Mouse (Mus musculus): Measurements from ENCODE around the gene Ttc9c. TPM values are rescaled to one million over a fixed set of nuclear protein-coding genes. Genes with fewer than 3 reads are reported as not detected.
"Not testable (repeated sequence)": the region's sequence is repeated elsewhere in the genome, so short reads cannot be mapped to it uniquely, and the experiment has no call there.

Ttc9c gene
- 29.0 and 31.0 TPM in 2 replicates for total RNA-seq (2015)
- total RNA-seq (2017) = 65.6 and 73.3 TPM in 2 replicates

DNA sequence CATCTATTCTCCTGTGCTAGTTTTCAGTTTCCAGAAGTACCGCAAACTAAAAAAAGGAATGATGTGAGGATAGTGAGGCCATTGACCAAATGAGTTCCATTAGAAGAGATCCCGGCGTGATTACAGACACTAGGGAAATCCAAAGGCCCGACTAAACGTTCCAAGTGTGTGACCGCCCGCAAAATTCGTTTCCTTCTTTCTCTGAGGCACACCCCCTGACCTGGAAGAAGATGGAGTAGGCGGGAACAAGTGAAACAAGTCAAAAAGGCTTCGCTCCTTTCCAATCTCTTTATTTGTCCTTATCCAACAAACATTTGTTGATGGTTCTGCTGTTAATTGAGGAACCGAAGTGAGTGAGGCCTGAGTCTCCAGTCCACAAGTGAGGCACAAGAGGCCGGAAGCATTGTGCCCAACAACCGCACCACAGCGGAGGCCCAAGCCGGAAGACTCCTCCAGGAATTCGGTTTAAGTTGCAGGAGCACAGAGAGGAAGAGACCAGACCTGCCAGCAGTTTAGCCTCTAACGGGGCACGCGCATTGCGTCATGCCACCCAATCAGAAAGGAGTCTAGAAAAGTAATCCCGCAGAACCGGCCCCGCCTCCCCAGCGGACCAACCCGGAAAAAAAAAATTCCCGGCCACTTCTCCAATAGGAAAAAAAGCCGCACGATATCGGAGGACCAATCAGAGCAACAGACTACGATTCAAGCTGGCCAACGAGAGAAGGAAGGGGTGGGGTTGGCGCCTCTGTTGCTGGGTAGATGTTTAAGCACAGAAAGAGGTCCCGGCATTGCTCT is at the start of gene Ttc9c:
TSS of gene Ttc9c (minus strand) at position 533 of the 795 bp plus-strand sequence.
- peak; percentile 75 for ATAC-seq (replicated peaks; ENCODE audit: poor library complexity)

DNA sequence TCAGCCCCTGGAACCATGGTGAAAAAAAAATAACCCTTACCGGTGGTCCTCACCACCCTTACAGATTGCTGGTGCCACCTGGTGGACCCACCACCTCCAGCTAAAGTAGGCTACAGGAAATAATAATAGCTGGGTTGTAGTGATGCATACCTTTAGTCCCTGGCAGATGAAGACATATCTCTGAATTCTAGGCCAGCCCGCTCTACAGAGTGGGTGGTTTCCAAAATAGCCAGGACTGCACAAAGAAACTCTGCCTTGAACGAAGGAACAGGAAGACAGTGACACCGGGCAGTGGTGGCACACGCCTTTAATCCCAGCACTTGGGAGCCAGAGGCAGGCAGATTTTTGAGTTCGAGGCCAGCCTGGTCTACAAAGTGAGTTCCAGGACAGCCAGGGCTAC is 45.1 kb upstream of the Ttc9c start:
- no peak for ATAC-seq (replicated peaks; ENCODE audit: poor library complexity)

DNA sequence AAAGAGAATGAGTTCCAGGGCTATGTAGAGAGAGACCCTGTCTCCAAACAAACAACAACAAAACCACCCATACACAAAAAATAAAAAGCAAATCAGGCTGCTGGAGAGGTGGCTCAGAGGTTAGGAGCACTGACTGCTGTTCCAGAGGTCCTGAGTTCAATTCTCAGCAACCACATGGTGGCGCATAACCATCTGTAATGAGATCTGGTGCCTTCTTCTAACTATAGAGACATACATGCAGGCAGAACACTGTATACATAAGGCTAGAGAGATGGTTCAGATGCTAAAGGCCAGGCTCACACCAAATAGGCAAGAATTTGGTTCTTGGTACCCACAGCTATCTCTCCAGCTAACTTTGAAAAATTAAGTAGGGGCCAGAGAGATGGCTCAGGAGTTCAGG is 39.9 kb upstream of the Ttc9c start:
- no peak for ATAC-seq (replicated peaks; ENCODE audit: poor library complexity)

DNA sequence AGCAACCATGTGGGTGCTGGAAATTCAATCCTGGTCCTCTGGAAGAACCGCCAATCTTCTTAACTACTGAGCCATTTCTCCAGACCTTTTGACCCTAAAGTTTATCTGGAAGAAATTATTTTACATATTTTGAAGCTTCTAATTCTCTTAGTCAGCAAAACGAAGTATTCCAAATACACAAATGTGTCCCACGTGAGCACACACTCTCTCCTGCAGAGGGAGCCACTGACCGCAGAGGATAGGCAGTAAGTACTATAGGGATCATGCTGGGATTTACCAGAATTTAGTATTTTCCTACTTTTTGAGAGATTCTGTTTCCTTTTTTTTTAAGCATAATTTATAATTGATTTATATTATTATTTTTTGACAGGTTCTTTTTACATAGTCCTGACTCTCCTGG is 38.6 kb upstream of the Ttc9c start:
- ATAC-seq (replicated peaks; ENCODE audit: poor library complexity) = peak; percentile 80

DNA sequence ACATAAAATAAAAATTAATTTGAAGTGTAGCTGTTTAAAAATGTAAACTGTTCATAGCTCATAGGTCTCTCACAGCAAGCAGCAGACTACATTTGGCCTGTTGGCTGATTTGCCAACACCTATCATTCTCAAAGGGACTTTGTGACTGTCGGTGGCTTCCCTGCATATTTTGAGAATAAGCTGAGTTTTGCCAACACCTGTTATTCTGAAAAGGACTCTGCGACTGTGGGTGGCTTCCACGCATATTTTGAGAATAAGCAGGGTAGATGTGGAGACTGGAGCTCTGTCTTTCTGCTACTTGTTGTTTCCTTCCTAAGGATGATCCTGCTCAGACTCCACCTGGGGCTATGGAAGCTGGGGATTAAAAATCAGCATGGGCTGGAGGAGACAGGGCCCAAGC is 34.0 kb upstream of the Ttc9c start:
- no peak for ATAC-seq (replicated peaks; ENCODE audit: poor library complexity)

DNA sequence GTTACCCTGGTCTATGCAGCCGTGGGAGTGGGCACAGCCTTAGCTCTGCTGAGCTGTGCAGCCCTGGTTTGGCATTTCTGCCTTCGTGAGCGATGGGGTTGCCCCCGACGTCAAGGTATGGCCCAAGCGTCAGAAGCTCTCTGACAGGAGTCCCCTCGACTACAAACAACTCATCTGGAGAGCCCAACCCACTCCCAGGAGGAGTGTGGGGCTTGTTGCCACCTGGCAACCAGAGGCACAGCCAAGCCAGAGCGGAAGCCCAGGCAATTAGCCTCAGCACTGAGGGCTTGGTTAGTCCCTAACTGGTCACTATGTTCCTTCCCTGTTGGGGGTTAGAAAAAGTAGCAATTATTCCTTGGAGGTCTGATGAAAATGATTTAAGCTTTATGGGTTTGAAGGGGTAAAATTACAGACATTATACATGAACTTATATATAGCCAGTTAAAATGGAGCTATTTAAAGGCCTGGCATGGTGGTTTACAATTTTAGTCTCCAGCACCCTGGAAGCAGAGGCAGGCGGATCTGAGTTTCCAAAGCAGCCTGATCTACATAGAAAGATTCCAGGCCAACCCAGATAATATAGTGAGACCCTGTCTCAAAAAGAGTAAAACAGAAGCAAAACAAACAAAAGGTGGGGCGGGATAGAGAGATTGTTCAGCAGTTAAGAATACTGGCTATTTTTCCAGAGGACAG is 33.2 kb upstream of the Ttc9c start:
- no peak for ATAC-seq (replicated peaks; ENCODE audit: poor library complexity)

DNA sequence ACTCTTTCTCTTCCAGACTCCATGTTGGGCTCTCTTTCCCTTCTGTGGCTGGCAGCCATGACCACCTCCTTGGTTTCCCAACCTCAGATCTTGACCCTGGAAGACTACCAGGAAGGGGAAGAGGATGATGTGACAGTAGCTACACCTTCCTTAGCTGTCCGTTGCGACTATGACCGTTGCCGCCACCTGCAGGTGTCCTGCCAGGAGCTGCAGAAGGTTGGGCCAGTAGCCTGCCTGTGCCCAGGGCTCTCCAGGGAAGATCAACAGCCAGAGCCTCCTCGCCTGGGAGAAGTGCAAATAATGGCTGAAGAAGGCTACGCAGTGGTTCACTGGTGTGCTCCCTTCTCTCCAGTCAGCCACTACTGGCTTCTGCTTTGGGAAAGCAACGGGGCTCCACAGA is 32.5 kb upstream of the Ttc9c start:
- ATAC-seq (replicated peaks; ENCODE audit: poor library complexity) = no peak

DNA sequence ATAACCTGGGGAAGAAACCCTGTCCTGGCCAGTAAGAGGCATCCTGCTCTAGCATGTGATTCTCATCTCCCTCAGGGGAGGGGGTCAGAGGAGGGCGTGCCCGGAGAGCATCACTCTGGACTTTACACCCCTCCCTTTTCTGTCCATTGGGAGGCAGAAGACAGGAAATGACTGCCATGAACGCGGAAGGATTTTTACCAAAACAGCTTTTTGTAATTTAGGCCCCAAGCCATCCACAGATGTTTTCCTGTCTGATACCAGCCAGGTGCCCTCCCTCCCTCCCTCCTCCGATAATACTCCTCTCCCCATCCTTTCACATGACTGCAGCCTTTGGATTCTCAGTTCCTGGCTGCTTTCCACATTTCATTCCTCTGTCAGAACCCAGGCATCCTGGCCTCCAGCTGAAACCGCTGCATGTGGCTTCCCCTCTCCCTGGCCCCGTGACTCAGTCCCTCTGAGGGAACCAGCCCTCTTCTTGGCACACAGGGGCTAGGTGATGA is 31.3 kb upstream of the Ttc9c start, which contains the start of gene Lrrn4cl:
TSS of gene Lrrn4cl (plus strand) at position 367 of the 500 bp plus-strand sequence.
- no peak for ATAC-seq (replicated peaks; ENCODE audit: poor library complexity)

DNA sequence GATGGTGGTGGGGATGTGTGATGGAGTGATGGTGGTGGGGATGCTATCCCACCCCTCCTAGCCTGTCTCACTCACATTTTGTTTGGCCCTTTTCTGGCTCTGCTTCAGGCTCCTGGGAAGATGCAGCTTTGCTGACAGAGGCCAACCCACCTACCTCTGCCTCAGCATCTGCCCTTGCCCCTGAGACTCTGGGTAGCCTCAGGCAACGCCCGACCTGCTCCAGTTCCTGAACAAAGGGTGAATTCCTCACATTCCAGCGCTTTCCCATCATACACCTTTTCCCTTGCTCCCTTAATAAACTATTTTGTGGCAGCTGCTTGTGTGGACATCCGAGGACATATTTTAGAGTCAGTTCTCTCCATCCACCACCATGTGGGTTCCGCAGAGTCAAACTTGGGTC is 29.2 kb upstream of the Ttc9c start:
- ATAC-seq (replicated peaks; ENCODE audit: poor library complexity) = no peak

DNA sequence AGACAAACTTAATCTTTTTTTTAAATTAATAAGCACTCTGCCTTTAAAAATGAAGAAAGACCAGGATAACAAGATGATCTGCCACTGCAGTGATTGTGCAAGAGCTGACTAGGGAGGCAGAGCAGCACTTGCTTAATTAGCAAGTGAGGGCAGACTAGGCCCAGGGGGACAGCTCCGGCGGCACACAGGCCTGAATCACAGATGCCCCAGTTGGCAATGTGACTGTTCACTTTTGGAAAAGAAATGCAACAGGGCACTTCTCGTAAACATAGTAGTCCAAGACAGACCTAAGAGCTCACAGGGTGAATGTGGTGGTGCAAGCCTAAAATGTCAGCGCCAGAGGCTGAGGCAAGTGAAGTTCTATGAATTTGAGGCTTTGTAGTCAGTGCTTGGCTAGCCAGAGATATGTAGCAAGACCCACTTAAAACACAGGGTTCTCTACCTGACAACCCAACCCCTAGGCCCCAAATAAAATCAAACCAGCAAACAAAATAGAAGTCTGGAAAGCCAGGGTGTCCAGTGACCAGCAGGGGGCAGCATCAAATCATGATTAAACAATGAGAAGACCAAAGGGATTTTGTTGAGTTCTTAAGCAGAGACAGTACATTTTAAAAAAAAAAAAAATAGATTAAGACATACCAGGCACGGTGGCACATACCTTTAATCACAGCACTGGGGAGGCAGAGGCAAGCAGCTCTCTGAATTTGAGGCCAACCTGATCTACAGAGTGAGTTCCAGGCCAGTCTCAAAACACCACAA is 25.4 kb upstream of the Ttc9c start:
- peak; percentile 66 for ATAC-seq (replicated peaks; ENCODE audit: poor library complexity)

DNA sequence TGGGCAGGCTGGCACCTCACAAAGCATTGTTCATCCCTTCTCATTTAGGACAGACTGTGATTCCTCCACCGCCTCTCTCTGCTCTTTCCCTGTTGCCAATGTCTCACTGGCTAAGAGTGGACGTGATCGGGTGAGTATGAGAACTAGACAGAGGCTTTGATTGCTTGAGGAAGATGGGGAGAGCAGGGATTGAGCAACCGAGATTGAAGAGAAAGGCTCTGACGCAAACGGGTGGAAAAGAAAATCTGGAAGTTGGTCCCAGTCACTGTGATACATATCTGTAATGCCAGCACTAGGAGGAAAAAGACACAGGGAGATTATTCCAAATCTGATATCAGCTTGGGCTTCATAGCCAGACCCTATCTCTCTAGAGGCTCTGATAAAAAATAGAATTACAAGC is 23.8 kb upstream of the Ttc9c start:
- no peak for ATAC-seq (replicated peaks; ENCODE audit: poor library complexity)

DNA sequence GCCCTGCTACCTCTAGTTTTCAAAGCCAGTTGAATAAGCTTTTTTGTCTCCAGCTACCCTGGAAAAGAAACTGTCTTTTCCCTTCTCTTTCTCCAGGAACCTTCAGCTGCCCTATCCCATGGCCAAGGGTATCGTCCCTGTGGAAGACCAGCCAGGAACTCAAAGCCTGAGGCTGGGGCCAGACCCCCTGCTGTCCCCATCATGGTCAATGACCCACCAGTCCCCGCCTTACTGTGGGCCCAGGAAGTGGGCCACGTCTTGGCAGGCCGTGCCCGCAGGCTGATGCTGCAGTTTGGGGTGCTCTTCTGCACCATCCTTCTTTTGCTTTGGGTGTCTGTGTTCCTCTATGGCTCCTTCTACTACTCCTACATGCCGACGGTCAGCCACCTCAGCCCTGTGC is 21.9 kb upstream of the Ttc9c start:
- ATAC-seq (replicated peaks; ENCODE audit: poor library complexity) = no peak

DNA sequence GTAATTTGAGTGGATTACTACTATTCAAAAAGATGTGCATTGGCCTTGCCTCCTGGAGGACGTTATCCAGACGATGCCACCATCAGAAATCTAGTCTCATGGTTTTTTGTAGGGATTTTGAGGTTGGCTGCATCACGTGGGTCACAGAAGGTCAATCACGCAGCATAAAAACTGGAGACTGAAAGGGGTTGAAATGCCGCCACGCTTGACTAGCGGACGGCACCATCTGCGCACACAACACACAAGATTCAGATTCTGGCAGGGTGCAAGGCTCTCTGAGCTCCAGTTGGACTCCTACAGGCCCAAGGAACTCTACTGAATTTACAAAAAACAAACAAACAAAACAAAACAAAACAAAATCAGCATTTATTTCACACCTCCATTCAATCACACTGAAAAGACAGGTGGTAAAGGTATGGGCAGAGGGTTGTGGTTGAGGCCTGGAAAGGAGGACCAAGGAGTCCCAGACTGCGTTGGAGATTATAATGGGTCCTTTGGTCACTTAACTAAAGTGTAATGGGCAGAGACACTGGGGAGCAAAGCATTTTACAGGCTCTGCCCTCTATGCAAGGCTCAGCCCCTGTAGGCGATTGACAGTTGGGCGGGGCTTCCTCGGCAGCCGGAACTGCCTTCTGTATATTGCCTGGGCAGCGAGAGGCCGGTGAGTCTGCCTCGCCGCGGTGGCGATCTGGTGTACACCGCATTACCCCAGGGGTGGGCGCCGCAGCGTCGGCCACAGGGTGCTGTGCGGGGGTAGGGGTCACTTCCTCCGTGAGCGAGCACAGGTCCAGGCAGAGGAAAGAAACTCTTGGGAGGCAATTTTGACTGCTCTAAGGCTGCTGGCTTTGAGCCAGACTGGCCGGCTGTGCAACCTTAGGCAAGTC is 21.0 kb upstream of the Ttc9c start:
- peak; percentile 56 for ATAC-seq (replicated peaks; ENCODE audit: poor library complexity)

DNA sequence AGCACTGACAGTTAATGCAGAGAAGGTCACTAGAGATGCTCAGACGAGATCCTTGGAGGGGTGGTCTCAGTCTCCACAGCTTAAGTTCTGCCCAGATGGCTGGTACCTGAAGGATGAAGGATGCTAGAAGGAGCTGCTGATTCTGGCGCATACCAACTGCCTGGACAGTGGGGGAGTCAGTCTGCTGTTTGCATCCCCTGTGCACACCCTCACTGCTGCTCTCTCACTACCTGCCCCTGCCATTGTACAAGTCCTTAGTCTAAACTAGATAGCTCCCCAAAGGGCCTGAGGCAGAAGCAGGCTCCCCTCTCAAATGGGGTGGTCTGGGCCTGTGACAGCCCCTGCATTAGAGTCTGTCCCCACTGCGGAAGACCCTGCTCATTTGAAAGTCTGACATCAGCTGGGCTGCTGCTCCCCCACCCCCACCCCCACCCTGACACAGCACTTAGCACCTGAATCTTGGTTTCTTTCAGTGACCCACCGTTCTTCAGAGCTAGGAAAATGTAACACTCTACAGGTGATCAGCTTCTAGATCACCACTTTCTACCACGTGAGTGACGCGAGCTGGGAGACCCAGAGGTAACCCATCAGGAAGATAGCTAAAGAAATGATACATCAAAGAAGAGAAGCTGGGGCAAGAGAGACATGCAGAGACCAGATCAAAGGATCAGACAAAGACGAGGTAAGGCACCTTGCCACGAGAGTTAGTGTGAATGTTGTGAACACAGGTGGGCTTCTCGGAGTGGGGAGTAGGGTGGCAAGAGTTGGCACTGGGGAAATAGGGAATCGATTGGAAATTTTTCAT is 20.2 kb upstream of the Ttc9c start, which contains the start of gene Gng3:
TSS of gene Gng3 (minus strand) at position 92 of the 805 bp plus-strand sequence.
- ATAC-seq (replicated peaks; ENCODE audit: poor library complexity) = no peak

DNA sequence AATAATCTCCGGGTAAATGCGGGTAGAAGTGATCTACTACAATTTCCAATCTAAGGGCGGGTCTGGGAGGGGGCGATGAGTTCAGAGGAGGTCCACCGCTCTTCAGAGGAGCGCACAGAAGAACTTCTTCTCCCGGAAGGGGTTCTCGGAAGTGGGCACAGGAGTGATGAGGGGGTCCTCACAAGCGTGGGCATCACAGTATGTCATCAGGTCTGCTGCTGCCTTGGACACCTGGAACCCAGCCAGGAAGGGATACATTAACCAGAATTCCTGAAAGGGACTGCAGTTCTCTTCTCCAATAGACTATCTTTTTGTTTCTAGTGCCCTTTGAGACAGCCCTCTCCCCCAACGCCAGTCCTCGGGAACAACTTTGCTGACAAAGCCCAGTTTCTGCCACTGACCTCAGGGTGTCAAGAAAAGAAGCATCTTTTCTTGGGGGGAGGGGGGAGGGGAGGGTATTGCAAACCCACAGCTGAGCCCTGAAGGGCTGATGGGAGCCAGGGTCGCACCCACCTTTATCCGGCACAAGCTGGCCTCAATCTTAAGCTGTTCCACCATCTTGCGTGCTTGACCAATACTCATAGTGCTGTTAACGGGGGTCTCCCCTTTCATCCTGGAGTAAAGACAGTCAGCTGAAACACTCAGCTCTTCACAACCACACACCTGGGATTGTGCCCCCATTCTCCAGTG is 19.1 kb upstream of the Ttc9c start:
- ATAC-seq (replicated peaks; ENCODE audit: poor library complexity) = peak; percentile 5; the same call in 1 of the 2 replicates

DNA sequence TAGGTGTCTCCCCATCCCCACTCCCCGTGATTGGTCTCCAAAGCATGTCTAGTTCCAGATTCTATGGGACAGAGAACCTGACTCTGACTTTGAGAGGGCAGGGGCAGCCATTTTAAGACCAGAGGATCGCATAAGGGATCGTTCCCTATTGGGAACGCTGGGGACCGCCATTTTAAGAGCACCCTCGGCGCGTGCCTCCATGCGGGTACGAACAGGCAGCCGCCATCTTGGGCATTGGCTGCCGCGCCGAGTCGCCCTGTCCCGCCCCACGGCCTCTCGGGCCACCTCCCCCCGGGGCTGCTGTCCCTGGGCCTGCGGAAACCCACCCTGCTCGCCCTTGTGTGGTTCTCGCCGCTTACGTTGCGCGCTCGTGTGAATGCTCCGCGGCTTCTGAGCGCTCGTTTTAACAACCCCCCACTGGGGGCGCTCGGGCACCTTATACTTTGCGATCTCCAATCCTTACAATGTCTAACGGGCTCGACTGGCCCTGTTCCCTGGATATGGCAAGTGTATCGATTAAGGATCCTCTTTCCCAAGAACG is 18.2 kb upstream of the Ttc9c start, which contains the start of gene Bscl2:
TSS of gene Bscl2 (plus strand) at position 217 of the 541 bp plus-strand sequence.
- peak; percentile 83 for ATAC-seq (replicated peaks; ENCODE audit: poor library complexity)

DNA sequence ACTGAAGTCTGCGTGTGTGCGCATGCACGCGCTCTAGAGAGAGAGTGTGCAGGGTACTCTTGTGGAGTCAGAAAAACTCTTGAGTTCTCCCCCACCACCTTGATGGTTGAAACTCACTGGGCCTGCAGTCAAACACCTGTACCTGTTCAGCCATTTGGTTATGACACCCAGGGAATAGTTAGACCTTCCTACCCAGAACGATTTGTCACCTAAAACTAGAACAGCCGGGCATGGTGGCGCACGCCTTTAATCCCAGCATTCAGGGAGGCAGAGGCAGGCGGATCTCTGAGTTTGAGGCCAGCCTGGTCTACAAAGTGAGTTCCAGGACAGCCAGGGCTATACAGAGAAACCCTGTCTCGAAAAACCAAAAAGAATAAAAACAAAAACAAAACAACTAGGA is 17.2 kb upstream of the Ttc9c start:
- ATAC-seq (replicated peaks; ENCODE audit: poor library complexity) = not testable (repeated sequence)

DNA sequence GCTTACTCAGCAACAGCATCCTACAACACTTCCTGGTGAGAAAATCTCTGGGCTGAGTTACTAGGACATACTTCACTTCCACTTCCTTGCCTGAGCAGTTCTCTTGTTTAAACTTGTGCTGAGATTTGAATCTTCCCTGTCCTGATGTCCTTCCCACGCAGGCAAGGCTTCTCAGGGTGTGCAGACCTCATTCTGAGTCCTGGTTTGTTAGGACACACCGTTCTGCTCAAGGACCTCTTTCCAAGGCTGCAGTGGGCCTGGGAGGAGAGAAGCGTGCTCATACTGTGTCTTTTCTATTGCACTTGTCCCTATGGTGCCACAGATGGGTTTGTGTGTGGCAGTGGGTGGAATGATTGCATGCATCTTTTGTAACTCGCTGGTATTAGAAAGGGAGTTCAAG is 13.8 kb upstream of the Ttc9c start:
- no peak for ATAC-seq (replicated peaks; ENCODE audit: poor library complexity)

Data from megakaryocyte progenitor cell, adult 5-6 weeks (primary cell).